Mouse (Mus musculus) limb, embryonic 12.5 days (tissue): ENCODE measurements around the gene L3mbtl1. TPM values are rescaled to one million over a fixed set of nuclear protein-coding genes. Genes with fewer than 3 reads are reported as not detected.

ENCODE experiments used
- ATAC-seq: fragments of 200-750 bp; cut with Nextera tagmentation; 2 replicates; pipeline ENCODE4 v1.8.0; 2017; ENCODE audit warnings: low read depth, moderate TSS enrichment; ENCODE audit not compliant: insufficient number of reproducible peaks, insufficient read depth, low FRiP score, low TSS enrichment
- H3K27ac ChIP-seq: fragments of 300-500 bp; sonication (generic); 2 replicates; pipeline ENCODE4 v1.5.1; 2016; ENCODE audit warnings: mild to moderate bottlenecking, moderate library complexity
- H3K27me3 ChIP-seq: fragments of 300-500 bp; sonication (generic); 2 replicates; pipeline ENCODE4 v1.6.1; 2016; ENCODE audit warnings: mild to moderate bottlenecking, moderate library complexity
- H3K36me3 ChIP-seq: fragments of 300-500 bp; sonication (generic); 2 replicates; pipeline ENCODE4 v1.6.1; 2016; ENCODE audit warnings: mild to moderate bottlenecking, moderate library complexity
- H3K4me1 ChIP-seq: fragments of 300-500 bp; sonication (generic); replicated peaks from 2 replicates; pipeline ENCODE4 v1.6.1; 2016
- H3K4me2 ChIP-seq: fragments of 300-500 bp; sonication (generic); 2 replicates; pipeline ENCODE4 v1.6.1; 2016; ENCODE audit warnings: mild to moderate bottlenecking, moderate library complexity
- H3K4me3 ChIP-seq: fragments of 300-500 bp; sonication (generic); replicated peaks from 2 replicates; pipeline ENCODE4 v1.5.1; 2016; ENCODE audit warnings: mild to moderate bottlenecking
- H3K9ac ChIP-seq: fragments of 300-500 bp; sonication (generic); replicated peaks from 2 replicates; pipeline ENCODE4 v1.6.1; 2016; ENCODE audit warnings: mild to moderate bottlenecking, moderate library complexity
- H3K9me3 ChIP-seq: fragments of 300-500 bp; sonication (generic); 2 replicates; pipeline ENCODE4 v1.6.1; 2016; ENCODE audit warnings: mild to moderate bottlenecking, moderate library complexity
- WGBS: fragments of 180-500 bp; shearing (Covaris S2); methylation state at CpG from one replicate; pipeline ENCODE4 v1.1.7; 2016; 5-methylcytosine and 5-hydroxymethylcytosine counted together
- polyA plus RNA-seq: library from polyadenylated mRNA; unstranded; fragments of >200 nt; fragmentation: Nextera tagmentation; extraction: Ambion mirVana; gene quantifications from 2 replicates; pipeline ENCODE4 v1.2.1, GENCODE M21; 2016

Gene L3mbtl1
- polyA plus RNA-seq, 1 experiment from 2014 or later = 0.24 TPM

DNA sequence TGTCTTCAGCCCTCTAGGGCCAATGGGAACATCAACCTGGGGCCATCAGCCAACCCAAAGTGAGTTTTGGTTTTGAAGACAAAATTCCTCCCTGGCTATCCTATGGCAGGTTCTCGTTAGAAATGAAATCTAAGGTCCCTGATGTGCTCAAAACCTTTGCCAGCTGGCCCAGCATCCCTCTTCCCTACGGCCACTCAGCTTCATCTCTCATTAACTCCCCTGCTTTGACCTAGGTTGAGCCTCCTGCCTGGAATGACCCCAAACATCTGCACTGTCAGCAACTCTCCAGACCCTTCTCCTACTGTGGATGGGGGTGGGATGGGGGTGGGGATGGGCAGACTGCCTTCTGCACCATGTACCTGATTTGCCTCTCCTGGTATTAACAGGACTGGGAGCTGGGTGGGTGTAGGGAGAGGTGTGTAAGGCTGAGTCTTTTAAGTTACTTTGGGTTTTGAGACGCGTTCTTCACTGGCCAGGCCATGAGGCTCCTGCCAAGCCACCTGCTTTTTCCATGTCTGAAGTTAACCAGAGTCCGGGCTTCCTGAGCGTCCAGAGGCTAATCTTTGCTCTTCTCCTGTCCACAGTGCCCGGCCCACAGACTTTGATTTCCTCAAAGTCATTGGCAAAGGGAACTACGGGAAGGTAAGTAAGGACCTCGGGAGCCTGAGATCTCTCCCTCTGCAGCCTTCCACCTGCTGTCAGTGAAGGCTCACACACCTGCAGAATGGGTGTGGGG is 50.8 kb downstream of the L3mbtl1 start:
- no peak overlapping the region for H3K4me3 ChIP-seq
- 0 out of 2 replicates have a peak, but pooled peaks cover 5% of the 10 kb centered on the region for H3K27me3 ChIP-seq
- H3K36me3 ChIP-seq = no peaks in the 10 kb centered on the region
- WGBS = 73% methylated on average over 9 of the region's 9 CpGs
- peaks cover 4% of the 10 kb centered on the region; the same call in 1 of the 2 replicates for H3K4me1 ChIP-seq
- no peak overlapping the region for H3K9ac ChIP-seq
- no peak overlapping the region for H3K4me2 ChIP-seq
- ATAC-seq = no peak
- no peaks in the 10 kb centered on the region for H3K9me3 ChIP-seq
- H3K27ac ChIP-seq = no peak overlapping the region

DNA sequence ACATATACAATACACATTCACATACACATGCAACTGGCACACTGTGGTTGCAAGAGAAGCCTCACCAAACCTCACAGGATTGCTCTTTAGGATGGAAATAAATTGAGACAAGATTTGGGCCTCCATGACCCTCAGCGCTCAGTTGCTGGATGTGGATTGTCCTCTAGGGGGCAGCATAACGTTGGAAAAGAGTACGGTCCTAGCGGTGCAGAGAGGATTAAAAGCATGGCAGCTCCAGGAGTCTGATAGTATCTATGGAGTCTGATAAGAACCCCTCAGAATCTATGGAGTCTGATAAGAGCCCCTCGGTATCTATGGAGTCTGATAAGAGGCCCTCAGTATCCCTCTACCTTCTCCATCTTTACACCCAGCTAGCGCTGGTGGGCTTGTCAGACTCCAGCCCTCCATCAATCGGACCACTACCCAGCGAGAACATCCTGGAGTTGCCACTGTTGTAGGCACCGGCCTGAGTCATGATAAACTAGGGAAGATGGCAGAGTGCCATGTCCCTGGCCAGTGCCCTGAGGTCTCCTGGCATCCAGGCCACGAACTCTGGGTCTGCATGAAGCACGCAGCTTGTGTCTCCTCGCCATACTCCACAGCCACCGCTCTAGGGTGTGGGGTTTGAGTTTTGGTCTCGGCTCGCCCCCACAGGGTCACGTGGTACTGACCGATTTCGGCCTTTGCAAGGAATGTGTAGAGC is 55.4 kb downstream of the L3mbtl1 start:
- Histone ChIP-seq H3K27me3 (no peaks in the 10 kb centered on the region), H3K4me2 (peak overlapping the region; percentile 48), H3K4me3 (peak overlapping the region; percentile 21), H3K9me3 (no peaks in the 10 kb centered on the region), H3K4me1 (peaks cover 4% of the 10 kb centered on the region; the same call in 1 of the 2 replicates), H3K27ac (no peak overlapping the region), H3K36me3 (no peaks in the 10 kb centered on the region), H3K9ac (0 out of 2 replicates have a peak overlapping the region, but pooled peaks have one; percentile 18)
- peak; percentile 54; the same call in 1 of the 2 replicates for ATAC-seq
- WGBS = 26% methylated on average over 18 of the region's 18 CpGs

DNA sequence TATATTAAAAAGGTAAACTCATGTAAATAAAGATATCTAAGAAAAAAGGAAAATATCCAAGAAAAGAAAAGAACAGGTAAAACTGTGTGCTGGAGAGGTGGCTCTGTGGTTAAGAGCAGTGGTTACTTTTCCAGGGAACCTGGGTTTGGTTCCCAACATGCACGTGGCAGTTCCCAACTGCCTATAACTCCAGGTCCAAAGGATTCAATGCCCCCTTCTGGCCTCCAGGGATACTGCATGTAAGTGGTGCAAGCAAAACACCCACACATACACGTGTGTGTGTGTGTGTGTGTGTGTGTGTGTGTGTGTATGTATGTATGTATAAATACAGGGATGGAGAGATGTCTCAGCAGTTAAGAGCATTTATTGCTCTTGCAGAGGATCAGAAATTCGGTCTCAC is 56.5 kb downstream of the L3mbtl1 start:
- H3K9me3 ChIP-seq = no peaks in the 10 kb centered on the region
- no peak overlapping the region for H3K4me2 ChIP-seq
- H3K9ac ChIP-seq = no peak overlapping the region
- no peak for ATAC-seq
- H3K27me3 ChIP-seq = no peaks in the 10 kb centered on the region
- H3K4me3 ChIP-seq = no peak overlapping the region
- H3K4me1 ChIP-seq = peaks cover 4% of the 10 kb centered on the region; the same call in 1 of the 2 replicates
- 28% methylated on average over 3 of the region's 3 CpGs for WGBS
- H3K36me3 ChIP-seq = no peaks in the 10 kb centered on the region
- H3K27ac ChIP-seq = no peak overlapping the region

DNA sequence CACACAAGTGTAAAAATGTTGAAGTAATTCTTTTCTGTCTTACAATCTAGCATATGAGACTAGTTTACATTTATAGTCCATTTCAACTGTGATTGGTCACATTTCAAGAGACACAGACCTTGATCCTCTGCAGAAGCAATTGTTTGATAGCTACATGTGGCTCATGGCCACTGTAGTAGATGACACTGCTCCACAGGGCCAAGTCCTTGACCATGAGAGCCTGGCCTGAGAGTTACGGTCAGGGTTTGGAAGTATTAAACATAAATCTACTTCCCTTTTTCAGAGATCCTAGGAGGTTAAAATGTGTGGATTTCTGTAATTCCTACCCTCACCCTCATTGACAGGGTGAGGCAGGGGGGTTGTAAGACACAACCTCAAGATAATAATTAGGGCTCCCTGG is 57.8 kb downstream of the L3mbtl1 start:
- no peaks in the 10 kb centered on the region for H3K36me3 ChIP-seq
- H3K4me1 ChIP-seq = peaks cover 4% of the 10 kb centered on the region; the same call in 1 of the 2 replicates
- H3K4me2 ChIP-seq = no peak overlapping the region
- 92% methylated on average over 1 of the region's 1 CpGs for WGBS
- H3K9ac ChIP-seq = no peak overlapping the region
- no peak overlapping the region for H3K27ac ChIP-seq
- no peak overlapping the region for H3K4me3 ChIP-seq
- no peaks in the 10 kb centered on the region for H3K27me3 ChIP-seq
- H3K9me3 ChIP-seq = no peaks in the 10 kb centered on the region
- no peak for ATAC-seq

DNA sequence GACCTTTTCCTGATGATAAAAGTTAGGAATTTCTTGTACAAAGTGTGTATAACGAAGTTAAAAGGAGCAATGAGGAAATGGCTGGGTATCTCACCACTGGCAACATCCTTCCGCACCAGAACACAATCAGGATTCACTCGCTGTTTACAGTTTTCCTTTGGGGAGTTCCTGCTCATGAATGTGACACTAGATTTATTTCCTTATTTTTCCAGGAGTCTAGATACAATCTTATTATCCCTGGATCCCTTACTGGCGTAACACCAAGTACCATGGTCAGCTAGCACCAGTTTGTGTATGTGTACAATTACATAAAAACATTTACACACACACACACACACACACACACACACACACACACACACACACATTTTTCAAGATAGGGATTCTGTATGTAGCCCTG is 64.0 kb downstream of the L3mbtl1 start:
- Histone ChIP-seq H3K4me3 (no peak overlapping the region), H3K27ac (no peak overlapping the region), H3K4me2 (no peak overlapping the region), H3K27me3 (no peaks in the 10 kb centered on the region), H3K4me1 (no peaks in the 10 kb centered on the region), H3K9ac (no peak overlapping the region), H3K9me3 (no peaks in the 10 kb centered on the region), H3K36me3 (no peaks in the 10 kb centered on the region)
- 84% methylated on average over 4 of the region's 4 CpGs for WGBS
- ATAC-seq = no peak

DNA sequence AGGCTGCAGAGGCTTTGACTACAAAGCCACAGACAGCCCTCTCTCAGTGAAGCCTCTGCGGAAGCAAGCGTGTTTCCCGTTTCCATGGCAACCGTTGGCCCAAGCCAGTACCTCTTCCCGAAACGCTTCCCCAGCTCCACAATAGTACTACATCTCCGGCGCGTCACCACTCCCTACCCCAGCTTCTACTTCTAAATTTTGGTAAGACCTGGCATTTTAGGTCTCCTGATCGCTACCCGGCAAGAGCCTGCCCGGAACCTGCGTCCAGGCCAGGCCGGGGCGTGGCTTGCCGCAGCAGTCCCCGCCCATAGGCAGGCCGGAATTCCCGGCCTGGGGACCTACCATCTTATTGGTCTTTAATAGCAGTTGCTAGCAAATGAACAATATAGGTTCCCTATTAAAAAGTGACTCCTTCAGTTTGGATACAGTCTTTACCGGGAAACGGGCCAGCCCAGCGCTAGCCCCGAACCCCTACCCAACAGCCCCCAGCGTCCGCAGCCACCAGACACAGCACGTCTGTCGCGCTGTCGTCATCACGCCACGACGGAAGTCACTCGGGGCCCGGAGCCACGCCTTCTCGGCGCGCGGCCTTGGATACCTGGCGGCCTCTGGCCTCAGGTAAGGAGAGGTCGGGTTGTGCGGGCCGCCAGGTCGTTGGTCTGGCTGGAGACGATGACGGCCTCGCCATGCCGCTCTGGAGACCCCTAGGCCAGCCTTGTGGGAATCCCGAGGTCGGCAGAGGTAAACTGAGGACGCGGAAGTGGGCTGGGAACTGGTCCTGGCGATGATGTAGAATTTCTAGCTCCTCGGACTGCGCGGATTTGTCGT is 73.9 kb downstream of the L3mbtl1 start, which contains the start of gene Ift52:
TSS of gene Ift52 (plus strand) at position 439 of the 828 bp plus-strand sequence.
- no peaks in the 10 kb centered on the region for H3K9me3 ChIP-seq
- H3K27ac ChIP-seq = peak within 1 kb of the TSS; percentile 84
- no peaks in the 10 kb centered on the region for H3K36me3 ChIP-seq
- H3K4me1 ChIP-seq = peaks cover 11% of the 10 kb centered on the region
- WGBS = under 1% methylated on average over 57 of the region's 57 CpGs
- H3K27me3 ChIP-seq = no peaks in the 10 kb centered on the region
- H3K9ac ChIP-seq = peak within 1 kb of the TSS; percentile 72
- peak within 1 kb of the TSS; percentile 70 for H3K4me3 ChIP-seq
- peak; percentile 95 for ATAC-seq
- H3K4me2 ChIP-seq = peak within 1 kb of the TSS; percentile 65

Other genes with a start within 250 kb of the L3mbtl1 start
- gene Srsf6, start 11.9 kb upstream of the L3mbtl1 start, polyA plus RNA-seq = 294 and 305 TPM in 2 replicates
- not detected in 2 replicates for gene Sgk2, start 43.9 kb downstream of the L3mbtl1 start, polyA plus RNA-seq
- 55.0 and 59.3 TPM in 2 replicates for gene Ift52, start 73.9 kb downstream of the L3mbtl1 start, polyA plus RNA-seq
- 39.1 and 39.2 TPM in 2 replicates for gene Mybl2, start 111.2 kb downstream of the L3mbtl1 start, polyA plus RNA-seq
- gene Gtsf1l, start 144.4 kb downstream of the L3mbtl1 start, polyA plus RNA-seq = not detected in 2 replicates